Mouse (Mus musculus): ENCODE data around the gene Inip.

Gene Inip

DNA sequence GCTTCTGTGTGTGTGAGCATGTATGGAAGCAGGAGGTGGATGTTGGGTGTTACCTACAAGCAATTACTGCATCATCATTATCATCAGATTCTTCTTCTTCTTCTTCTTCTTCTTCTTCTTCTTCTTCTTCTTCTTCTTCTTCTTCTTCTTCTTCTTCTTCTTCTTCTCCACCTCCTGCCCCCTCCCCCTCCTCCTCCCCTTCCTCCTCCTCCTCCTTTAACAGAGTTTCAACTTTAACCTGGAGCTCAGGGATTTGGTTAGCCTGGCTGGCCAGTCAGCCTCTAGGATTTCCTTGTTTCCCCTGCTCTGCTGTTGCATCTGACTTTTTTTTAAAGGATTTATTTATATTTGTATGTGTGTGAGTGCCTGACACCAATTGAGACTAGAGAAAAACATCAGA, at the start of gene Inip:
TSS of gene Inip (minus strand) at position 101 of the 400 bp plus-strand sequence.
- DNase-seq (ENCODE audit: low spot score) = no peak

DNA sequence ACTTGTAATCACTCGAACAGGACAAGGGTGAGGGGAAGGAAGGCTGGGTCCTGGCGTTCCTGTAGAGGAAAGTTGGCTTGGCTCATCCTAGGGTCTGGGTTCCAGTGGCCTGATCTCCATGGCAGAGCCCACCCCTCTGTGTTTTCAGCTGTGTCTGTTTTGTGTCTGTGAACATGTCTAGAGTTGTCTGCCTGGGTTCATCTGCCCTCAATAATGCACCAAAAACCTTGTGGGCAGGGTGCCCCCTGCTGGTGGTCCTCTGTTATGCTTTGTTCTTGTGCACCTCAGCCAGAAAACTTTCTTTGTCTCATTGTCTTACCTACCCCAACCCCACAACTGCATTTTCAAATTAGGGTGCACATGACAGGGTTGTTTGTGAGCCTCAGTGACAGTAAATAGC, 48.8 kb upstream of the Inip start:
- no peak for DNase-seq (ENCODE audit: low spot score)

- no peak for DNase-seq (ENCODE audit: low spot score)
Measured at GRCm38 (mm10) chr4:59847447-59847846, 46.1 kb upstream of the Inip start.

DNA sequence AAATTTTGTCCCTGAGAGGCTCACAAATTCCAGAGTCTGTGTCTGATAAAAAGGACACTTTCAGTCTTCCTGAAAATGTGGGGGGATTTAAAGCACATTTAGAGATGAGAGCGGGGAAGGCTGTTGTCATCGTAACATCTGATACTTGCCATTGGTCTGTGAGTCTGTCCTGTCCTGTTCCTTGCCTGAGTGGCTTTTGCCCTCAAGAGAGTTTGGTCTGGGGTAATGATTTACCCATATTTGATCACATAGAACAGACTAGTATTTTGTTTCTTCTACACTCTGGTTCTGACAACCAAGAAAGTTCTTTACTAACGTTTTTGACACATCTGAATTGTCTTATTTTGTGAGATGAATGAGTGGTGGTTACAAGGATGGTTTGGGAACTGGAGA, 43.9 kb upstream of the Inip start:
- no peak for DNase-seq (ENCODE audit: low spot score)

DNA sequence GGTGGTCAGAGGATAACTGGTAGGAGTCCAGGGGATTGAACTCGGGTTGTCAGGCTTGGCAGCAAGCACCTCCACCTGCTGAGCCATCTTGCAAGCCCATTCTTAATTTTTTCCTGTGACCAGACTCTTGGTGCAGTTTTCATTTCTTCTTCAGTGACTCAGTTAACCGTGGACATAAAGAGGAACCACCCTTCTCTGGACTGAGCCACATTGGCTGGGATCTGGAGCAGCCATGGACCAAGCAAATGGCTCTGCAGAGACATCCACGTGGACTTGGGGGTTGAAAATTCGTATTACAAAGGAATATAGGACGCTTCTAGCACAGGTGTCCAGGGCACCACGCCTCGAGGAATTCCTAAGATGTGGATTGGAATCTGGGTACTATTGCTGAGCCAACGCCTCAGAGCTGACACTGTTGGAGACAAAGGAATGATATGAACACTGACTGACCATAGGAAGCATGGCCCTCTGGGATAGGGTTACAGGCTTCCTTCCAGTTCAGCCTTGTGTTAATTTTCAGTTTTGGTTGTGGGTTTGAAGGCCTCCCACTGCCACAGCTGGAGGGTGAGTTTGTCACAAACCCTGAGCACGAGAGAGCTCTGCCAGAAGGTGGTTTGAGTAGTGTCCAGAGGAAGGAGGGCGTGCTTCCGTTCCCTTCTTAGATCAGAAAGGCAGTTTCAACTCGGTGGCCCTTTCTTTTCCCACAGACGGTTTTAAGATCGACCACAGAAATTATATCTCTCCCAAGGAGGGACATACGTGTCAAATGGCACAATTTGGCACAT, 43.3 kb upstream of the Inip start:
- DNase-seq (ENCODE audit: low spot score) = no peak

GRCm38 (mm10) chr4:59837659-59838058, 36.3 kb upstream of the Inip start:
- DNase-seq (ENCODE audit: low spot score) = no peak

DNA sequence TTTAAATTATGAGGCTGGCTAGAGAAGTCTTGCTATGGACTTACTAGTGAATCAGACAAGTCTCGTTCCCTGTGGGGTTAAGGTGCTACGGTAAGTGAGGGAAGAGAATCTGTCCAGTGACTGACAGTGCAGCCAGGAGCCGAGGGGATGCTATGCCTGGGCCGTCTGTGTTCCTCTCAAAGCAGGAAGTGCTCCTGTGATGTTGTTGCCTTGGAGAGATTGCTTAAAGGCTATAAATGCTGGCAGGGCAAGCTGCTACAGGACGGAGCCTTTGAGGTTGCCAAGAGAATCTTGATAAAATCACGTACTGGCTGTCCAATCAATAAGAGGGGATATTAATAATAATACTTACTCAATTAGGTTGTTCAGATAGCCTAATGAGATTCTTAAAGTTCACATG, 31.4 kb upstream of the Inip start:
- DNase-seq (ENCODE audit: low spot score) = no peak

- DNase-seq (ENCODE audit: low spot score) = no peak
Measured at GRCm38 (mm10) chr4:59831038-59831437, 29.6 kb upstream of the Inip start.

- DNase-seq (ENCODE audit: low spot score) = no peak
Measured at GRCm38 (mm10) chr4:59829072-59829471, 27.7 kb upstream of the Inip start.

DNA sequence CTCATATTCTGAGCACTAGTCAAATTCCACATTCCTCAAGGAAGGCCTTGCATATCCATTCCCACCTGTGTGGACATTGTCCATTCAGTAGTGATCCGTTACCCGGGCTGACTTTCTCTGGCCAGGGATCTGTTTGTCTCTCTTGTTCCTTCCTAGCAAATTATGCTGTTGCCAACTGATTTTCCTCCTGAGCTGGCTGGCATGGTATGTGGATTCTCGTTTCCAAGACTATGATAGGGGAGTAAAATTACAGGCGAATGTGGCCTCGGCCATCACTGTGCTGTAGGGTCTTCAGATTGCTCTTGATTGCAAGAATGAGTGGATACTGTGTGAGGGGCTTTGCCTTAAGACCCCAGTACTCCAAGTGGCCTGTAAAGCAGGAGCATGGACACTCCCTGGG, 25.0 kb upstream of the Inip start:
- no peak for DNase-seq (ENCODE audit: low spot score)

GRCm38 (mm10) chr4:59825634-59826033, 24.2 kb upstream of the Inip start:
- DNase-seq (ENCODE audit: low spot score) = no peak

GRCm38 (mm10) chr4:59824860-59825259, 23.5 kb upstream of the Inip start:
- no peak for DNase-seq (ENCODE audit: low spot score)

GRCm38 (mm10) chr4:59823470-59823869, 22.1 kb upstream of the Inip start:
- no peak for DNase-seq (ENCODE audit: low spot score)

GRCm38 (mm10) chr4:59822119-59822518, 20.7 kb upstream of the Inip start:
- DNase-seq (ENCODE audit: low spot score) = no peak

- DNase-seq (ENCODE audit: low spot score) = no peak
Measured at GRCm38 (mm10) chr4:59821516-59821915, 20.1 kb upstream of the Inip start.

- no peak for DNase-seq (ENCODE audit: low spot score)
Measured at GRCm38 (mm10) chr4:59819477-59820022, 18.2 kb upstream of the Inip start.

GRCm38 (mm10) chr4:59819054-59819472, 17.7 kb upstream of the Inip start:
- DNase-seq (ENCODE audit: low spot score) = no peak

DNA sequence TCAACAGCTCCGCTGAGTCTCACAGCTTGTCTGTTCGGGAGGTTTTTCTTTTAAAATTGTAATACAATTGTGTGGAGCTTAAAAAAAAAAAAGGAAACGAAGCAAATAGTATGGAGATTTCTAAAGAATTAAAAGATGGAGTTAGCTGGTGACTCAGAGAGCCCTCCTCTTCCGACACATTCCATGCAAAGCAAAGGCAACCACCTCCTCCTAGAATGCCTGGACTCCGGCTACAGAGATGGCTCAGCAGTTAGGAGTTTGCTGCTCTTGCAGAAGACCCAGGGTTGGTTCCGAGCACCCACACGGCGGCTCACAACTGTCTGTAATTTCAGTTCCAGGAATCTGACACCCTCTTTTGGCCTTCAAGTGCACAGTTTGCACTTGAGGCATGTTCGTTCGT, 17.1 kb upstream of the Inip start:
- DNase-seq (ENCODE audit: low spot score) = no peak

- DNase-seq (ENCODE audit: low spot score) = no peak
Measured at GRCm38 (mm10) chr4:59817790-59818189, 16.4 kb upstream of the Inip start.

DNA sequence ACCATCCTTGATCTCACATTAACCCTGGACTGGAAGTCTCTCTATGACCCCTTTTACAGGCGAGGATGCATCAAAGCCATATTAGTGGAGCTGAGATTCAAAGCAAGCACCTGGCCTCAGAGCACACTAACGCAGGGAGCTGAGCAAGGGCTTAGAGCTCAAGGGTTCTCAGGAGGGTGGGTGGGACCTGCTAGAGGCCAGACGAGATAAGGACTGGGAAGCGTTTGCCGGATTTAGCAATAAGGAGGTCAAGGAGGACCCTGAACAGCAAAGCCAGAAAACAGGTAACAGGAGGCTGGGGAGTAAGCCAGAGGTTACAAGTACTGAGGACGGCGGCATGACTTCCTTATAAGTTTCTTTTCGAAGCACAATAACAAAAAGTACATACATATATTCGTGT, 15.1 kb upstream of the Inip start:
- no peak for DNase-seq (ENCODE audit: low spot score)

DNA sequence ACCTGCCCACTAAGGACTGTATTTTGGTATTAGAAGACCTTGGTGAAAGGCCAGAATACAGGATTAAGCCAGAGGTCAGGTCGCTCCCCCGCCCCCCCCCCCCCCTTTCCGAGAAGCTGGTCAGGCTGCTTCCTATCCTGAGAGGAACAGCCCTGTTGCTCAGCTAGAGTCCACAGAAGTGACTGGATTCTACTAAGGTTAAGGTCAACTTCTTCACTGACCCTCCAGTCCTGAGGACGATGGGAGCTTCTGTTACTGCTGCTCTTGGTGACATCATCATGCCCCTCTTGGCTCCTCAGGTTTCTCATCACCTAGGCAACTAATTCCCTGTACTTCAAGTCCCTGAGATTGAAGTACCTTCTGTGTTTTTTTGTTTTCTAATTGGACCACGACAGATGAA, 14.6 kb upstream of the Inip start:
- DNase-seq (ENCODE audit: low spot score) = no peak

DNA sequence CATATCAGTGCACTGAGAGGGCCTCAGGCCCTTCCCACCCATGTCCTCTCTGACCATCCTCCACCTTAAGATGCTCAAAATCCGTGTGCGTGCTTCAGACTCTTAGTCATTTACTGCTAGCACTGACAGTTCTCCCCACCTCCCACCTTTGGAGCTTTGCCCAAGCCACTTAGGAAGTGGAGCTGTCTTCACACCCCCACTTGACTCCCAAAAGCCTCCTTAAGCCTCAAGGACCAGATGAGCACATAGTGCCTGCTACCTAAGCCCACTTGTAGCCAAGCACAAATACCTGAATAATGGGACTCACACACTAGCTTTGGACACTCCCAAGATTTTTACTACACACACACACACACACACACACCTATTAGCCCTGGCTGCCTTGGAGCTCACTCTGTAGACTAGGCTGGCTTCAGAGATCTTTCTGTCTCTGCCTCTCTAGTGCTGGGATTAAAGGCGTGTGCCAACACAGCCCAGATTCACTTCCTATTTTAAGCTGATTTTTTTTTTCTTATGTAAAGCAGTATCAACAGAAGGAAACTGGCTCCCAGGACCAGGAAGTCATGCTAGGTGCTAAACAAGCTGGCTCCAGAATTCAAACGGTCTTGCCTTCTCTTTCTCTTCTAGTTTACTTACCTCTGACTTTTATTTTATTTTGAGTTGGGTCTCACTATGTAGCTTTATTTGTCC, 13.9 kb upstream of the Inip start:
- no peak for DNase-seq (ENCODE audit: low spot score)

DNA sequence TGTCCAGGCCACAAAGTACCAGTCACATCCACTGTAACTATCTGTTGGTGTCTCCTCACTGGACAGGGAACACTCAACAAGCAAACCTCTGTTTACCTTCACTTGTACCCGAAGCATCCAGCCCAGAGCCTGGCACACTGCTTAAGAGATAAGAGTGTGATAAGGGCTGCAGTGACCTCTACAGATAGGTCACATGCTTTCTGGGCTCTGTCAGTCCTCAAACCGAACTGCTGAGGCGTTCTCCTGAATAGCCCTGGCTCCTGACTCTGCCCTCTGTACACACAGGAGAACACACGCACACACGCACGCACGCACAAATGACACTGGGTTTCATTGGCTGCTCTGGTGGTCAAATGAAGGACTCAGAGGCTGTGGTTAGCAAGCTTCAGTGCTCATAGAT, 12.7 kb upstream of the Inip start:
- no peak for DNase-seq (ENCODE audit: low spot score)
